Mouse (Mus musculus) left cerebral cortex, adult 2 months (tissue): ENCODE data around the gene Syt8. TPM values are rescaled to one million over a fixed set of nuclear protein-coding genes. Genes with fewer than 3 reads are reported as not detected.

Experiments used
- DNase-seq, 2 experiments: peaks; one replicate each; pipeline ENCODE4 v3.0.0; 2021 to 2022; ENCODE audit warnings: low spot score in 2 of 2, mixed read lengths in 1 of 2; ENCODE audit errors: extremely low spot score in 1 of 2
- H3K27ac ChIP-seq: fragments of 200-600 bp; 2 replicates; pipeline ENCODE4 v1.8.1; 2022
- H3K4me3 ChIP-seq: fragments of 200-600 bp; 2 replicates; pipeline ENCODE4 v1.8.1; 2022
- CTCF ChIP-seq: fragments of 200-600 bp; IDR thresholded peaks from 2 replicates; pipeline ENCODE4 v1.8.1; 2022; ENCODE audit warnings: antibody characterized with exemption, mild to moderate bottlenecking, moderate library complexity
- intact Hi-C: fragments of 180-260 bp; cut with DNase I; formaldehyde crosslinking; loops from one replicate; pipeline ENCODE4 v1.15.1; 2025
- total RNA-seq, 2 experiments: library from RNA; stranded (reverse); gene quantifications; 2 replicates each; pipeline ENCODE4 v1.2.3; 2021

The Syt8 gene
- total RNA-seq, 2 experiments from 2014 or later, result not detected

DNA sequence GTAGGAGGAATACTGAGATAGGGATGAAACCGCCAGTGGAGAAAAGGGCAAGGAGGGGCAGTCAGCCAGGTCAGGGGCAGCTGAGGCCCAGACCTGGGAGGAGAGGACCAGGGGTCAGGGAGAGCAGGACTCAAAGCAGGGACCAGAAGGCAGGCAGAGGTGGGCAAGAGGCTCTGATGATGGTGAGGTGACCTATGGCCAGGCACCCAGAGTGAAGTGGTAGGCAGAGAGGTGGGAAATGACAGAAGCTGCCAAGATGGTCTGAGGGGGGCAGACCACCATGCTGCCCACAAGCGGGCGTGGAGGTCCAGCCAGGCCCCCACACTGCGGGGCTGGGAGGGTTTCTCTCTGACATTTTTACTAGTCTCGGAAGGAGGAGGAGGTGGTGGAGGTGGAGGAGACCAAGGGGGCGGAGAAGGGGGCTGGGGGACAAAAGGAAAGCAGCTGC is 36.8 kb downstream of the Syt8 start:
- Histone ChIP-seq H3K4me3 (no peak overlapping the region), H3K27ac (no peak overlapping the region)
- no peak for TF ChIP-seq CTCF
- no peak for DNase-seq
- intact Hi-C loops, result no loop called here

DNA sequence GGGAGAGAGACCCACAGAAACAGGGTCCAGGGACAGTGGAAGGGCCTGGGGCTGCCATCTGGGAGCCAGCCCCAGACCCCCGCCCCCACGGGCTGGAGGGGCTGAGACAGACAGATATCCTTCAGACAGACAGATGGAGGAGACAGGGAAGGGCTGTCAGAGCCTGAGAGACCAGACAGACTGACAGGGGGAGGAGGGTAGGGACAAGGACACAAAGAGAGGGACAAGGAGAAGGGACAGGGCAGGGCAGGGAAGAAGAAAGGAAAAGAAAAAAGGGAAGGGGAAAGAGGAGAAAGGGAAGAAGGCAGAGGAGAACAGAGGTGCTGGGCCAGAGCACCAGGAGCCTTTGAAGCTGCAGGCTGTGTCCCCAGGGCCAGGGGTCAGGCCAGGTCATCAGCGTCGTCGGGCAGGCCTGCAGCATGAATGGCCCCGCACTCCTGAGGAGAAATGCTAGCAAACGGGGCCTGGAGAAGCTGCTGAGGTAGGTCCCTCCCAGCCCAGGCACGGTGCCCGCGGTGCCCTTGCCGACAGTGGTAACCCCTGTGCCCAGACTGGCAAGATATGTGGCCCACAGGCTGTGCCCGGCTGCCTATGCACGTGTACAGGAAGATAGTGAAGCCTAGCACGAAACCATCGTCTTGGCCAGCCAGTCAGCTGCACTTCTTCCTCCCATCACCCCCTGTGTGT is 37.4 kb downstream of the Syt8 start:
- intact Hi-C loops, result no loop called here
- TF ChIP-seq CTCF, result no peak
- no peak overlapping the region for H3K4me3 ChIP-seq
- H3K27ac ChIP-seq, result no peak overlapping the region
- no peak for DNase-seq

DNA sequence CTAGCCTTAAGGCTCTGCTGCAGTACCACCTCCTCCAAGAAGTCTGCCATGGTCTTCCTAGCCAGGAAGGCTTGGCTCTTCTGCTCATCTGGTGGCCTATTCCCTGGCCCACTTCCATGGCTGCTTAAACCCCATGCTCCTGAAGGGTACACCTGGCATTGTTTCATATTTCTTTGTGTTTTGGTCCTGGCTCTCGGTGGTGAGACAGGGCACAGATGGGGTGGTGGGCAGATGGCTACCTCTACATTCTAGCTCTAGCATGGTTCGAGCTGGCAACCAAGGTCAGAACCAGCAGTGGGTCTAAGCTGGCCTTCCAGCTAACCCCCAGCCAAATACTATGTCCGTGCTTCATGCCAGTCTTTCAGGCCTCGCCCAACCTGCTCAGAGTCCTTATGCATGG is 38.3 kb downstream of the Syt8 start:
- Histone ChIP-seq H3K4me3 (no peak overlapping the region), H3K27ac (no peak overlapping the region)
- no peak for DNase-seq
- TF ChIP-seq CTCF, result no peak
- intact Hi-C loops, result no loop called here

DNA sequence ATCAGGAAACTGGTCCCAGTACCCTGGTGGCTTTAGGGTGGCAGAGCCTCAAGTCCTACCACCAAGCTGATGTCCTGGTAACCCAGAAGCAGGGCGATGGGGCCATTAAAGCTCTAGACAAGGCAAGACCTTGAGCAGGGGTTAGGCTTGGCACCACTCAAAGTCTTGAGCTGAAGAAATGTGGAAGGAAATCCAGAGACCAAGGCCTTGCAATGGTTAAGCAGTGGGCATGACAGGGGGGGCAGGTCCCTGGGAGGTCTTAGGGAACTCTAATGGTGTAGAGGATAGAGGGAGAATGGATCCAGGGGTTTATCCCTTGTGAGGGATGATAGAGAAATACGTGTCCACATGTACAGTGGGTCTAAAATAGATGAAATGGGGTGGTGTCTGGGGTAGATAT is 38.8 kb downstream of the Syt8 start:
- intact Hi-C loops, result no loop called here
- no peak for TF ChIP-seq CTCF
- Histone ChIP-seq H3K4me3 (no peak overlapping the region), H3K27ac (no peak overlapping the region)
- no peak for DNase-seq

DNA sequence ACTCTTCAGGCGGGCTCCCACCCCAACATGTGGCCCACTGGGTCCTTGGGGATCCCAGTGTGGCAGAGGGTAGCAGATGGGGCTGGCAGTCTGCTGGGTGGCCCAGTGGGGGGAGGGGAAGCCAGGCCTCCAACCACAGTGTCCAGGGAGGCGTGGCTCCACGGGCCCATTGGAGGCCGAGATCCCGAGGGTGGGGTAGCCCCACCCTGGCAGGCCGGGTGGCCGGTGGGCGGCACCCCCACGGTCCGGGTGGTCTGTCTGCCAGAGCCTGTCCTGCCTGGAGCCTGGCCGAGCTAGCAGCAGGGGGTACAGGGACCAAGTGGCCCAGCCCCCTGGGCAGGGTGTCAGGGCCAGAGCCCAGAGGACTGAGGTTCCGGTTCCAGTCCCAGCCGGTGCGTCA is 40.1 kb downstream of the Syt8 start:
- intact Hi-C loops, result no loop called here
- TF ChIP-seq CTCF, result no peak
- no peak overlapping the region for H3K27ac ChIP-seq
- no peak for DNase-seq
- H3K4me3 ChIP-seq, result no peak overlapping the region

DNA sequence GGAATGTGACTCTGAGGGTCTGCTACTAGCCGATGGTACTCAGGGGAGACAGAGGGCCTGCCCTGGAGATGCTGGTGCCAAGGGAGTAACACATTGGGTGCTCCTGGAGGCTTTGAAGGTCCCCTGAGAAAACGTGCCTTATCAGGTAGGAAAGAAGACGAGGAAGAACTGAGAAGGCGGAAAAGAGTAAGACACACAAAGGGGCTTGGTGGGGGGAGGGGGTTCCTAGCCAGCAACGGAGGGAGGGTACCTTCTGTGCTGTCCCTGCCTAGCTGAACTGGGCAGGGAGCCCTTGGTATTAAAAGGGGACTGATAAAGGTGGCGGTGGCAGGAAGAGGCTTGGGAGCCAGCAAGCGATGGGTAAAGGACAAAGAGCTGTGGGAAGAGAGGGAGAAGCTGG is 41.0 kb downstream of the Syt8 start:
- DNase-seq, result no peak
- intact Hi-C loops, result no loop called here
- no peak overlapping the region for H3K27ac ChIP-seq
- H3K4me3 ChIP-seq, result no peak overlapping the region
- no peak for TF ChIP-seq CTCF

DNA sequence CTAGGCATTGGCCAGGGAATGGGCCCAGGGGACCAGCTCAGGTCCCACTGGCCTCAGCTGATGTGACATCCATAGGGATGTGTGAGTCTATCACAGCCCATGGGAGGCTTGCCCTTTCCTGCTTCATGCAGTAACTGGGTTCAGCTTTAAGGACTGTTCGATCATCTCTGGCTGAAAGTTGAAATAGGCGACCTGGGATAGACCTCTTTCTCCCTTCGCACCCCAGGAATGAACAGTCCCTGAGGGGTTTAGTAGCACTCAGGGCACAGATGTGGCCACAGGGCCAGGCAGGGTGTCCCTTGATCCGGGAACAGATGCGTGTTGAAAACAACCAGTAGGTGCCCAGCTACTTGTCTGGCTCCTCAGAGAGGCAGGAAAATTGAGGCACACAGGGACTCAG is 41.6 kb downstream of the Syt8 start:
- DNase-seq, result no peak
- intact Hi-C loops, result no loop called here
- no peak overlapping the region for H3K4me3 ChIP-seq
- no peak overlapping the region for H3K27ac ChIP-seq
- no peak for TF ChIP-seq CTCF

DNA sequence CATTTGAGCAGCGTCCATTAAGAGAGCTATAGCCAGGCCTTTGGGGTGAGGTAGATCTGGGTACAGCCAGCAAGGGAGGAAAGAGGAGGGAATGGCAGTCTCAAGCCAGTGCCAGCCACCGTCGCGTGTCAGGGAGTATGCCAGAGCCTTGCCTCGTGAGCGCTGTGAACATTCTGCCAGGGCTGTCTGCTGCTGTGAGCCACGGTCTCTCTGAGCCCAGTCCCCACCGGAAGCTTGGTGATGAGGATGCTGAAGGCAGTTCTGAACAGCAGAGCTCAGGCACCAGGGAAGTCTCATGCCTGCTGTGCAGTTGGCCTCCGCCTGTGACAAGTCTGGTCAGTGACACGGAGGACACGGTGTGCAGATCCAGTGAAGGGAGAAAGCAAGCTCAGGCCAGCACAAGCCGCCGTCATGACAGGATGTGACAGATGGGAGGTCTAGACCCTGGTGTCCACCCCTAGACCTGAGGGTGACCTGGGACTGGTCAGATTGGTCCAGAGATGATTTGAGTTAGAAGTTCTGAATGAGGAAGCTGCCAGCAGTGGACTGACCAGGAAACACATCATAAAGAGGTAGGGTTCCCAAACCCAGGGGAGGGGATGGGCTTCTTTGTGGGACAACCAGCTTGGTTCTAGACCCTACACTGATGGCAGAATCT is 42.3 kb downstream of the Syt8 start:
- TF ChIP-seq CTCF, result no peak
- Histone ChIP-seq H3K4me3 (no peak overlapping the region), H3K27ac (no peak overlapping the region)
- intact Hi-C loops, result no loop called here
- no peak for DNase-seq

DNA sequence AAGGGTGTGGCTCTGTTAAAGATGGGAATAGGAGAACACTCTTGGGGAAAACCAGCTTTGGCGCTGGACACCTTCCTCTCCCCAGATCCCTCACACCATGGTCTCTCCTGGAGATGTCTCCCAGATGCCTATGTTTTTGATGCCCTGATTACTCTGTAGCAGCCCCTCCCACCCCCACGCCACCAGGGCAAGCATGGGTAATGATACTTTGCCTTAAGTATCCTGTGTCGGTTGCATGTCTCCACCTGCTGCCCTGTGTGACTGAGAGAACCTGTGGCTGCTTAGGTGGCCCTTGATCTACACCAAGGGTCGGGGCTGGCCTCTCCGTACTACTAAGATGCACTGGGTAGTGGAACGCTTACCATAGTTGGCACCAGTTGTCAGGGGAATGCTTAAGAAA is 43.4 kb downstream of the Syt8 start:
- intact Hi-C loops, result no loop called here
- no peak for DNase-seq
- no peak for TF ChIP-seq CTCF
- Histone ChIP-seq H3K4me3 (no peak overlapping the region), H3K27ac (no peak overlapping the region)

DNA sequence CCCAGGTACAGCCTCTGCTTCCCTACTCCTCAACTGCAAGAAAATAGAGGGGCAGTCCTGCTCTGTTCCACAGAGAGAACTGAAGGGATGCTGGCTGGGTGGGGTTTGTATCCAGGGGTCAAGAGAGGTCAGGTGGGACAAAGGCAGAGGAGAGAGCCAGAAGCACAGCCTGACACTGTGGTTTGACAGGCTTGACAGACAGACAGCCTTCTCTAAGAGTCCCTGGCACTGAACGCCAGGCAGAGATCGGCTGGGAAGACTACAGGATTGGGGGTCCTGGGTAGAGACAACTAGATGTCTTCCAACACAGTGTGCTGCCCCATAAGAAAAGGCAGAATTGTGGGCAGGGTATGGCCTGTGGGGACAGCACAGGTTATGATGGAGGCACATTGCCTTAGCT is 43.9 kb downstream of the Syt8 start:
- H3K27ac ChIP-seq, result no peak overlapping the region
- no peak overlapping the region for H3K4me3 ChIP-seq
- no peak for DNase-seq
- no peak for TF ChIP-seq CTCF
- intact Hi-C loops, result no loop called here

DNA sequence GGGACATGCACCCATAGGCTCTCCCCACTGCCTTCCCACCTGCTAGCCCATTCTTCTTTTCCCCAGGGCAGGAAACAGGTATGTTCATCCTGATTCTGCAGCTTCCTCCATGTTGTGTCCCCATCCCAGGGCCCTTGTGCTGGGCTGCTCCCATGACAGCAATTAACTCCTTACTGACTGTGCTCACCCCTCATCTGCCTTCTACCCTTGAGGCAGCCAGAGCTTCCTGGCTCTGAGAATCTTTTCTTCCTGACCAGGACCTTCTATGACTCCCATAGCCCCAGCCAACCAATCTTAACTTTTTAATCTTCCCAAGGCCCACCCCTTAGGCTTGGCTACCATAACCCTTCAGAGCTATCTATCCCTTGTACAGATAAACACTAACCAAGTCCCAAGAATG is 44.7 kb downstream of the Syt8 start:
- TF ChIP-seq CTCF, result no peak
- intact Hi-C loops, result no loop called here
- no peak for DNase-seq
- no peak overlapping the region for H3K27ac ChIP-seq
- H3K4me3 ChIP-seq, result no peak overlapping the region

DNA sequence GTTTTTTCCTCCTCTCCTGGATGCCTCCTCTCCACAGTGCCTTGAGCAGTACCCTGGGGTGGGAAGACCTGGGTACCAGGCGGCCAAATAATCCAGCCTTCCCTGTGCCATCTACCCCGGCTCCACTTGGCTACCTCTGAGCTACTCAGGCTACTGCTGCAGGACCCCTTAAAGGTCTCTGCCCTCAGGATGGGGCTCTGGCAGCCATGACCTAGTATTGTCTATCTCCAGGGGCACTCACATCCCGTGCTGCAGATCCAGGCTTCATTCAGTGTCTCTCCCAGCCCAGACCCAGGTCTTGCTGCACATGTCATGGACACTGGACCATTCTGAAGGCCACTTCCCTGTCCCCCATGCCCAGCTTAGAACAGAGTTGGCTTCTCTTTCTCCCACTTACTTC is 45.2 kb downstream of the Syt8 start:
- no peak overlapping the region for H3K4me3 ChIP-seq
- TF ChIP-seq CTCF, result no peak
- intact Hi-C loops, result no loop called here
- no peak overlapping the region for H3K27ac ChIP-seq
- DNase-seq, result no peak

DNA sequence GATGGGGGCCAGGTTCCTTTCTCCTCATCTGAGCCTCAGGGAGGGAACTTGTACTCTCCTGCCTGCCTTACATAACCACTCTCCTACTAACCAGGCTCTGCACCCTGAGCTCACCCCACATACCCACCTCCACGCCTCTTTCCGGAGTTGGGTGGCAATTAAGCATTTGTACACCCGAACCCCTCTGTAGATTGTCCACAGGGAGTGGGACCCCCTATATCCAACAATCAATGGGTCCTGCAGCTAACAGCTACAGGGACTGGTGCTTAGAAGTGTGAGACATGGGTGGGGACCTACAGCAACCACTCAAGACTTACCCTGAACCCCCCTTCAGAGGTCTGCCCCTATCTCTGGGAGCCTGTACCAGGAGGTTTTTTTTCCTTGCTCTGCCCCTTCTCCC is 46.0 kb downstream of the Syt8 start:
- DNase-seq, result no peak
- intact Hi-C loops, result no loop called here
- Histone ChIP-seq H3K4me3 (no peak overlapping the region), H3K27ac (no peak overlapping the region)
- TF ChIP-seq CTCF, result no peak
